Mouse (Mus musculus) kidney, embryonic 14.5 days (tissue): ENCODE data around the gene Mta1. TPM values are rescaled to one million over a fixed set of nuclear protein-coding genes. Genes with fewer than 3 reads are reported as not detected.
A peak's percentile ranks its signal among the peaks of the same experiment; 100 is the strongest.

Experiments
- ATAC-seq: fragments of 200-750 bp; cut with Nextera tagmentation; 2 replicates; pipeline ENCODE4 v1.8.0; 2017; ENCODE audit warnings: moderate number of reproducible peaks, mild to moderate bottlenecking, moderate TSS enrichment, moderate library complexity; ENCODE audit not compliant: low FRiP score, low TSS enrichment
- H3K27ac ChIP-seq: fragments of 300-500 bp; sonication (generic); 2 replicates; pipeline ENCODE4 v1.5.1; 2014; ENCODE audit warnings: low read depth, mild to moderate bottlenecking, low read length, moderate library complexity, mixed read lengths
- H3K27me3 ChIP-seq: fragments of 300-500 bp; sonication (generic); 2 replicates; pipeline ENCODE4 v1.6.1; 2014; ENCODE audit warnings: mild to moderate bottlenecking, low read length; ENCODE audit not compliant: control insufficient read depth, insufficient read depth
- H3K36me3 ChIP-seq: fragments of 300-500 bp; sonication (generic); 2 replicates; pipeline ENCODE4 v1.6.1; 2014; ENCODE audit warnings: low read length, mixed read lengths; ENCODE audit not compliant: control insufficient read depth, insufficient read depth
- H3K4me1 ChIP-seq: fragments of 300-500 bp; sonication (generic); 2 replicates; pipeline ENCODE4 v1.6.1; 2014; ENCODE audit warnings: low read length, mixed read lengths; ENCODE audit not compliant: control insufficient read depth, insufficient read depth
- H3K4me2 ChIP-seq: fragments of 300-500 bp; sonication (generic); replicated peaks from 2 replicates; pipeline ENCODE4 v1.6.1; 2014; ENCODE audit warnings: low read depth, mild to moderate bottlenecking, low read length
- H3K4me3 ChIP-seq: fragments of 300-500 bp; sonication (generic); 2 replicates; pipeline ENCODE4 v1.5.1; 2014; ENCODE audit warnings: mild to moderate bottlenecking, low read length
- H3K9ac ChIP-seq: fragments of 300-500 bp; sonication (generic); 2 replicates; pipeline ENCODE4 v1.6.1; 2014; ENCODE audit warnings: low read depth, mild to moderate bottlenecking, low read length, moderate library complexity
- H3K9me3 ChIP-seq: fragments of 300-500 bp; sonication (generic); 2 replicates; pipeline ENCODE4 v1.6.1; 2016; ENCODE audit warnings: low read length; ENCODE audit not compliant: control insufficient read depth
- WGBS: fragments of 180-500 bp; shearing (Covaris S2); extraction: QIAGEN DNeasy Blood & Tissue Kit; methylation state at CpG from one replicate; pipeline ENCODE4 v1.1.7; 2014; 5-methylcytosine and 5-hydroxymethylcytosine counted together
- polyA plus RNA-seq: library from polyadenylated mRNA; unstranded; fragments of >200 nt; fragmentation: Nextera tagmentation; extraction: Ambion mirVana; gene quantifications from 2 replicates; pipeline ENCODE4 v1.2.1, GENCODE M21; 2014

Gene Mta1
- polyA plus RNA-seq, 1 experiment from 2014 or later = 26.2 TPM

GRCm38 (mm10) chr12:113119516-113120410 lies 21.7 kb downstream of the Mta1 start:
- H3K4me1 ChIP-seq = no peaks in the 10 kb centered on the region
- H3K36me3 ChIP-seq = peaks cover 89% of the 10 kb centered on the region
- no peaks in the 10 kb centered on the region for H3K27me3 ChIP-seq
- ATAC-seq = peak; percentile 29; the same call in 1 of the 2 replicates
- no peak overlapping the region for H3K4me2 ChIP-seq
- no peak overlapping the region for H3K9ac ChIP-seq
- 85% methylated on average over 20 of the region's 20 CpGs for WGBS
- no peaks in the 10 kb centered on the region for H3K9me3 ChIP-seq
- no peak overlapping the region for H3K4me3 ChIP-seq
- no peak overlapping the region for H3K27ac ChIP-seq

GRCm38 (mm10) chr12:113124726-113125125 lies 26.6 kb downstream of the Mta1 start:
- Histone ChIP-seq H3K27me3 (no peaks in the 10 kb centered on the region), H3K36me3 (peaks cover 97% of the 10 kb centered on the region), H3K27ac (no peak overlapping the region), H3K4me1 (no peaks in the 10 kb centered on the region), H3K9ac (no peak overlapping the region), H3K9me3 (no peaks in the 10 kb centered on the region), H3K4me2 (no peak overlapping the region), H3K4me3 (no peak overlapping the region)
- no peak for ATAC-seq
- 83% methylated on average over 6 of the region's 6 CpGs for WGBS

- no peak overlapping the region for H3K4me3 ChIP-seq
- no peak for ATAC-seq
- 95% methylated on average over 8 of the region's 8 CpGs for WGBS
- no peak overlapping the region for H3K27ac ChIP-seq
- H3K36me3 ChIP-seq = peaks cover 100% of the 10 kb centered on the region
- no peak overlapping the region; the same call in 1 of the 2 replicates for H3K9ac ChIP-seq
- H3K4me2 ChIP-seq = no peak overlapping the region
- H3K9me3 ChIP-seq = no peaks in the 10 kb centered on the region
- no peaks in the 10 kb centered on the region for H3K27me3 ChIP-seq
- H3K4me1 ChIP-seq = no peaks in the 10 kb centered on the region
Measured at GRCm38 (mm10) chr12:113130732-113131131, 32.7 kb downstream of the Mta1 start.

GRCm38 (mm10) chr12:113131601-113132000 lies 33.5 kb downstream of the Mta1 start:
- H3K4me2 ChIP-seq = no peak overlapping the region
- no peak overlapping the region for H3K9ac ChIP-seq
- H3K36me3 ChIP-seq = peaks cover 100% of the 10 kb centered on the region
- no peak overlapping the region for H3K4me3 ChIP-seq
- H3K27ac ChIP-seq = no peak overlapping the region
- H3K9me3 ChIP-seq = no peaks in the 10 kb centered on the region
- ATAC-seq = no peak
- no peaks in the 10 kb centered on the region for H3K27me3 ChIP-seq
- no peaks in the 10 kb centered on the region for H3K4me1 ChIP-seq
- WGBS = 99% methylated on average over 14 of the region's 14 CpGs

GRCm38 (mm10) chr12:113132567-113132966 lies 34.5 kb downstream of the Mta1 start:
- Histone ChIP-seq H3K36me3 (peaks cover 100% of the 10 kb centered on the region), H3K4me3 (no peak overlapping the region), H3K27ac (no peak overlapping the region), H3K27me3 (no peaks in the 10 kb centered on the region), H3K4me1 (no peaks in the 10 kb centered on the region), H3K9ac (no peak overlapping the region), H3K4me2 (no peak overlapping the region), H3K9me3 (no peaks in the 10 kb centered on the region)
- ATAC-seq = no peak
- 90% methylated on average over 2 of the region's 2 CpGs for WGBS

- Histone ChIP-seq H3K27ac (no peak overlapping the region), H3K36me3 (peaks cover 100% of the 10 kb centered on the region)
Measured at GRCm38 (mm10) chr12:113133260-113133659, 35.2 kb downstream of the Mta1 start.

GRCm38 (mm10) chr12:113133861-113134403 lies 35.9 kb downstream of the Mta1 start:
- Histone ChIP-seq H3K4me3 (no peak overlapping the region), H3K4me1 (peaks cover 5% of the 10 kb centered on the region; the same call in 1 of the 2 replicates), H3K9me3 (no peaks in the 10 kb centered on the region), H3K27me3 (no peaks in the 10 kb centered on the region), H3K36me3 (peaks cover 99% of the 10 kb centered on the region), H3K4me2 (no peak overlapping the region), H3K27ac (no peak overlapping the region), H3K9ac (no peak overlapping the region)
- 79% methylated on average over 5 of the region's 5 CpGs for WGBS
- no peak for ATAC-seq

More at GRCm38 (mm10) chr12:113133260-113133659, 35.2 kb downstream of the Mta1 start:
- Histone ChIP-seq H3K4me3 (no peak overlapping the region), H3K4me2 (no peak overlapping the region), H3K4me1 (no peaks in the 10 kb centered on the region), H3K9me3 (no peaks in the 10 kb centered on the region), H3K9ac (no peak overlapping the region), H3K27me3 (no peaks in the 10 kb centered on the region)
- ATAC-seq = no peak
- WGBS = 95% methylated on average over 9 of the region's 9 CpGs

- Histone ChIP-seq H3K9ac (no peak overlapping the region), H3K4me3 (no peak overlapping the region), H3K27me3 (no peaks in the 10 kb centered on the region), H3K9me3 (no peaks in the 10 kb centered on the region), H3K27ac (no peak overlapping the region), H3K4me1 (peaks cover 10% of the 10 kb centered on the region; the same call in 1 of the 2 replicates), H3K4me2 (no peak overlapping the region), H3K36me3 (peaks cover 93% of the 10 kb centered on the region)
- ATAC-seq = no peak
- 94% methylated on average over 4 of the region's 4 CpGs for WGBS
Measured at GRCm38 (mm10) chr12:113134502-113134901, 36.4 kb downstream of the Mta1 start.

GRCm38 (mm10) chr12:113135401-113135800 lies 37.3 kb downstream of the Mta1 start:
- H3K4me1 ChIP-seq = peaks cover 14% of the 10 kb centered on the region; the same call in 1 of the 2 replicates
- WGBS = 87% methylated on average over 7 of the region's 7 CpGs
- no peak for ATAC-seq

More at GRCm38 (mm10) chr12:113135401-113135800, 37.3 kb downstream of the Mta1 start:
- Histone ChIP-seq H3K27ac (no peak overlapping the region), H3K4me2 (no peak overlapping the region), H3K4me3 (no peak overlapping the region), H3K9ac (no peak overlapping the region), H3K27me3 (0 out of 2 replicates have a peak, but pooled peaks cover under 1% of the 10 kb centered on the region), H3K36me3 (peaks cover 84% of the 10 kb centered on the region), H3K9me3 (no peaks in the 10 kb centered on the region)
